Mouse (Mus musculus): ENCODE measurements at regions not wholly inside any gene's neighbourhood (a gene's known extent, or its start where the extent isn't known, plus 50 kb on each side); places are given as distances from the start of the nearest gene placed in this dataset.

DNA sequence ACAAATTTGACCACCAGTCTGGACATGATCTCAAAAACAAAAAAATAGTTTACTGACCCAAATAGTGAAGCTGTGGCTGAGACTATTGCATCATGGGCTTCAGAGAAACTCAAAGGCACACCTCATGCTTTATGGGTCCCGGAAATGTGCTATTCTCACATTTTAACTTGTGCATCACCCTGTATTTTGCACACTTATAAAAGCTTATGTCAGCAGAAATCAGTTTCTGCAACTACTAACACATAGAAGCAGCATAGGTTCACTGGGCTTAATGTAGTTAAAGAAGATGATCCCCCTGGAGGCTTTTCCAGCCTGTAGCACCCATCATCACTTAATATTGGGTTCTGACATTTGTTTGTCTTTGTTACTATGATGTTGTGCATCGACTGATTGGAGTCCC, 61.0 kb upstream of the Dnajc24 start:
- TF ChIP-seq CTCF (IDR thresholded peaks at IDR 0.05; ENCODE audit: control insufficient read depth, insufficient read depth, insufficient replicate concordance, low read depth, low read length) (no peak), POLR2A (IDR thresholded peaks at IDR 0.05; ENCODE audit: control insufficient read depth, low read depth, low read length) (no peak)
